Mouse (Mus musculus): ENCODE data around the gene Dnm3.

The Dnm3 gene

GRCm38 (mm10) chr1:162108726-162109436 lies 369.0 kb downstream of the Dnm3 start:
- DNase-seq (ENCODE audit: low read depth) = no peak

GRCm38 (mm10) chr1:162108181-162108671 lies 369.6 kb downstream of the Dnm3 start:
- DNase-seq (ENCODE audit: low read depth) = no peak

DNA sequence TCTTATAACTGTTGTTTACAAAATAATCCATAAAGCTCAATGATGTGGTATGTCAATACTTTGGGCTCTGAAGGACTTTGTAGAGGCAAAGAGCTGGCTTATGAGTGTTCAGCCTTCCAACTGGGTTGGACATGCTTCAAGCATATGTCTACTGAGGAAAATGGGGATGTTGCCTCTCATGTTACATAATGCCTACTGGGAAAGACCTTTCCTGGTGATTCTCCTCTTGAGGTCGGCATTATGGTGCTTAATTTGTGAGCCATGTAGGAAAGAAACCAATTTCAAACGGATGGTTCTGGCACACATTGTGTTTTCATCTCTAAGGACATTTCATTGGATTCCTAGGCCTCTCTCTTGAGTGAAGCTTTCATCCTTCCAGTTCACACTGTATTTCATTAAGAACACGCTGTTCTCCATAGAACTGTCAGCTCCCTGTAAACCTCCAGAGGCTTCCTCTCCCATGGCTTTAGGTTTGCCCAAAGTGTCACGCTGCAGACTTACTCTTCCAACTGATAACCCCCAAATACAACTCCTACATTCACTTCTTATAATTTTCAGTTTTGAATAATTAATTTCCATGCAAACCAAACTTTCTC lies 370.7 kb downstream of the Dnm3 start:
- no peak for DNase-seq (ENCODE audit: low read depth)

GRCm38 (mm10) chr1:162100961-162101830 lies 376.6 kb downstream of the Dnm3 start:
- DNase-seq (ENCODE audit: low read depth) = no peak

DNA sequence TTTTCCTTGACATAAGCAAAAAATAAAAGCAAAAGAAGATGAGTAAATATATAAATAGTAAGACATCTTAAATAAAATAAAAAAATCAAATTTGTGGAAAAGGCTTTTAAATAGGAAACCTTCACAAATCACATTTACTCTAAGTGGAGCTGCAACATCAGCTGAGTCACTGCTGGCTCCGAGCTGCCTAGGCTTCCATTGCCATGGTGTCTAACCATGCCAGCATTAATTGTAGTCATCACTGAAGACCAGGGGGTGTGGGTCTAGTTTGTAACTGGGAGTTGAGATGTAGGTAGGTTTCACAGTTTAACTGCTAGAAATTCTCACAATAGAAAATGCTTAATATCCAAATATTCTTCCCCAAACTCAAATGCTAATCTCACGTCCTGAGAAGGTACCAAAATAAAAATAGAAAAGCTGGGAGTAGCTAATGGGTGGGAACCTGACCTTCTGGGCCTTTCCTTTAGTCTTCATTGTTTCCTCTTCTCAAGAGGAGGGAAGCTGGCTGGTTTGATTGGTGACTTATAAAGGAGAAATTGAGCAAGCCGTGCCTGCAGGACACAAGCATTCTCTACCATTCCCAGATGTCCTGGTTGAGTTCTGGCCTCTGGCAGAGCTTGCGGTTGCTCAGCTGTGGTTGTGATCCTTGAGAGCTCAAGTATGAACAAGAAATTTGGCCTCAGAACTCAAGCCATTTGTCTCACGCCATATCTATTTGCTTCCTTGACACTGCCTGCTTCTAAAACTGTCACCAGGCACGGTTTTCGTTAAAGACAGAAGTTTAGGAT lies 377.6 kb downstream of the Dnm3 start:
- DNase-seq (ENCODE audit: low read depth) = no peak

- DNase-seq (ENCODE audit: low read depth) = no peak
Measured at GRCm38 (mm10) chr1:162099203-162099602, 378.6 kb downstream of the Dnm3 start.

DNA sequence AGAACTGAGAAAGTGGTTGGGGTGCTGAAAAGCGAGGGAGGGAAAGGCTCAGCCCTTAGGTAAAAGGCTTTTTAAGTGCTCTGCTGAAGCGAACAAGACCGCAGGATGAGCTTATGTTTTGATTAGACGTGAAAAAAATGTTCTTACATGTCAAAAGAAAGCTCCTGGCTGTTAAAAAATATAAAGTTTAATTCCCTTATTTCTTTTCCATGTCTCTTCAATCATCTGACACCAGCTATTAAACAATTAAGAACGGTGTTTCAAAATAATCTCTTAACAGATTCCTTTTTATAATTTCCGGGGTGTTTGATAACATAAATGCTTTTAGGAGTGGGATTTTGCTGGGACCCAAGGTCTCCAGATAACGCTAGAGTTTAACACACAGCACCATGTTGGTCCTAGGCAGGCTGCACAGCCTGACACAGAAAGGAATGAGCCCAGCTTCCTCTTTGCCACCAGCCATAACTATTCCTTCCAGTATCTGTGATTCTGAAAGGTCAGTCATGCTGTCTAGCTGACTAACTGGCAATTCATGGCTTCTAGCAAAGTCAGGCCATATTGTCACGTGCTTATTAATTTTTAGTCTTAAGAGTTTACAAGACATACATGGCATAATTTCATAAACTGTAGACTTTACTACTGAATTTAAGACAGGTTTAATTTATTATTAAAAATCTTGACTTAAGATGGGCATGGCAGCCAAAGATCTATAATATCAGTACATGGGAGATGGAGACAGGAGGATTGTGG lies 383.1 kb downstream of the Dnm3 start:
- DNase-seq (ENCODE audit: low read depth) = no peak

- DNase-seq (ENCODE audit: low read depth) = no peak
Measured at GRCm38 (mm10) chr1:162093806-162094522, 383.9 kb downstream of the Dnm3 start.

DNA sequence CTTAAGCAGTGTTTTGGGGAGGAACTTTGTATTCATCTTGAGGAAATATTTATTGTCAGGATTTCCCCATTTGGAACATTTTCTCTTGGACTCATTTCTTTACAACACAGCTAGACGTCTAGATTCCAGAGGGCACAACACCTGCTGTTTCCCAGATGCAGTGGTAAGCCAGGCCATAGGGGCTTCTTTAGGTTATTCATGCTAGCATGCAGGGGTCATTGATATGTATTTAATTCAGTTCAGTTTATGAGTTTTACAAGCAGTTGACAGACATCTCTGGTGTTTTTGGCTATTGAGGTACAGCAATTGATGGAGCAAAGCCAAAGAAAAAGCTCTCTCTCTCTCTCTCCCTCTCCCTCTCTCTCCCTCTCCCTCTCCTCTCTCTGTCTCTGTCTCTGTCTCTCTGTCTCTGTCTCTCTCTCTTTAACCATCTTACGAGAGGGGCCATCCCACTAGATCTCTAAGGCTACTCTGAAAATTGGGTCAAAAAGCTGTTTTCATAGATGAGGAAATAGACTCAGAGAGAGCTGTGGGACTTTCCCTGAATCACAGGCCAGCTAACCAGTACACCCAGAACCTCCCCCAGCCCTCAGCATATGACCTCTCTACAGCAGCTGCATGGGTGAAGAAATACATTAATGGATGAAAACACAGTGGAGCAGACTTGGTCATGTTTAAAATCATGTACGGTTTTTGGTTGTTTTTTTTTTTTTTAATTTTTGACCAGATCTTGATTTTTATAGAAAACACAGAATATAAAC lies 384.8 kb downstream of the Dnm3 start:
- no peak for DNase-seq (ENCODE audit: low read depth)

- DNase-seq (ENCODE audit: low read depth) = no peak
Measured at GRCm38 (mm10) chr1:162092401-162092800, 385.4 kb downstream of the Dnm3 start.

- no peak for DNase-seq (ENCODE audit: low read depth)
Measured at GRCm38 (mm10) chr1:162083886-162084478, 393.9 kb downstream of the Dnm3 start.

DNA sequence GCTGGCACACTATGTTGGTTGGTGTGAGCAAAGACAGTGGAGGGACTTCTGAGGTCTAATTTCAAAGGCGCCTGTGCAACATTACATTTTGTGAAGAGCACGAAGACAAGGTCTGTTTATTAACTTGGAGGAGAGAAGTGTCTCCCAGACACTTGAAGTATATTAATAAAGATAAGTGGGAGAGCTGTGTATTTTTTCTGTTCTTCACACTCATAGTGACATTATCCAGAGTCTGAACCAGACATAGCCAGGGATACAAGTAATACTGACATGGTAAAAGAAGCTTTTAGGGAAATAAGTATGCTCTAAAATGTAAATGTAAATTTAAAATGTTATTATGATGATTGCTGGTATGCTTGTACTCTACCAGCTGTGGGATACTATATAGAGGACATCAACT lies 394.5 kb downstream of the Dnm3 start:
- DNase-seq (ENCODE audit: low read depth) = no peak

DNA sequence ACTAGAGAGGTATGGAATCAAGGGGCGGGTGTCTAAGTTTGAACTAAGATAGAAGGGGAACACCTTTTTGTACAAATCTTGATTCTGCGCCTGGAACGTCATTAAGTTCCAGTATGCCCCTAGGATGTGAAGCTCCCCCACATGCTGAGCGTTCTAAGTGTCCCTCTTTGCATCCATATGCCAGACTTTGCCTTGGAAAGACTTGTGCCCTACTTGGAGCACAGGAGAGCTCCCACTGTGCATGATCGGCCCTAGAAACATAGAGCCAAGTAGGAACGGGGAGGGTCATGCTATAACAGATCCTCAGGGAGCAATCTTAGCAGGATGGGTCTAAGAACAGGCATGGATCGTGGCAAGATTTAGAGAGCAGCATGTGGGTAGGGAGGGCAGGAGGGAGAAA lies 395.1 kb downstream of the Dnm3 start:
- DNase-seq (ENCODE audit: low read depth) = no peak

DNA sequence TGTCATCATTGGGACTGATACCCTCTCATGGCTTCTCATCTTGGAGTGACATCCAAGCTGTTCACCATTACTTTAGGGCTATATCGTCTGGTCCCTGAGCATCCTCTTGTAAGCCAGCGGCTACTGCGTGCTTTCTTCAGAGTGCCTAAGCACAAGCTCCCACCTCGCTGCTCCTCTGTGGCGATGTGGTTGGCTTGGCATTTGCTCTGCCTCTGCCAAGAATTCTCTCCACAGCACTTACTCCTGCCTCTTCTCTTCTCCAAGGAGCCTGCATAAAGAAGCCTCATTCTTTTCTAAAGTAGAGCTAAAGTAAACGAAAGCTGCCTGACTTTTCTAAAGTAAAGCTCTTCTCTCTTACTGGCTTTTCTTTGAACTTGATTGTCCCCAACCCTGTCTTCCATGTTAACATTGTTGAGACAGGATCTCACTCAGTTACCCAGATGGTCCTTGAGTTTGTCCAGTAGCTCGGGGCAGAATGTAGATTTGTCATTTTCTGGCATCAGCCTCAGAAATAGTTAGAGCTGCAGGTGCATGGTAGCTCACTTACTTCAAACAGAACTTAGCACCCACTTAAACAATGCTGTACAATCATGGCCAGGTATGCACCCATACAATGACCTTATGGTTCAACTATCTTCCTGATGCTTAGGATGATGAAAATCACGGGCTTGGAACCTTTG lies 396.0 kb downstream of the Dnm3 start:
- no peak for DNase-seq (ENCODE audit: low read depth)

- no peak for DNase-seq (ENCODE audit: low read depth)
Measured at GRCm38 (mm10) chr1:162079989-162080388, 397.8 kb downstream of the Dnm3 start.

DNA sequence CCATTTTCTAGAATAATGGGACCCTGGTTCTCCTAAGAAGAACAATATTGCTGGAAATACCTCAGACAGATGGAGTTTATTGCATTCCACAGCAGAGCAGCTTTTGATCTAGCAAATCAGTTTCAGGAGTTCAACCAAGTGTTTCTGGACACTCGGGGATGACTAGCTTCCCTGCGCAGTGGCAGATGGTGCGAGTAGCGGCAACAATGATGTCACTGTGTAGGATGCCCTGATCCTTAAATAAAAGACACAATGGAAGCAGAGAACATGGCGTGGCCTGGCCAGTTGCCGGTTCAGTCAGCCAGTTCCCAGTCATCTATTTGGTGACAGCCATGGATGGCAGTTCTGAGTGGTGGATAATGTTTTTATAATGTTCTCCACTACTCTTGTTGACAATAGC lies 400.4 kb downstream of the Dnm3 start:
- no peak for DNase-seq (ENCODE audit: low read depth)

GRCm38 (mm10) chr1:162076581-162077001 lies 401.2 kb downstream of the Dnm3 start:
- no peak for DNase-seq (ENCODE audit: low read depth)

DNA sequence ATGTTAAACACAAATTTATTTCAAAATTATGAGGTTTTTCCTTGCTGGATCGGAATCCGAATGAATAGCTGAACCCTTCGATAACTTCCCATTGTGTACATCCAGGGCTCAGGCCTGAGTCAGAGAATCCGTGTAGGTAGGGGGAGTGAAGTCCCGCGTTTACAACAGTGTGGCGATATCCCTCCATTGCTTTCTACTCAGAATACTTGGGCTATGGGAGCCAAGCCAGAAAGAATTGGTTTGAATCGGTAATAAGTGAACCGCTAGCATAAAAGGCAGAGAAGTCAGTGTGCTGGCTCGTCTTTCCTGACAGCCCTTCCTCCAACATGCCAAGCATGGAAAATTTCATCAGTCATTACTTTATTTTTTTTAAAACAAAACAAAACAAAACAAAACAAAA lies 402.0 kb downstream of the Dnm3 start:
- no peak for DNase-seq (ENCODE audit: low read depth)

GRCm38 (mm10) chr1:162075416-162075815 lies 402.4 kb downstream of the Dnm3 start:
- DNase-seq (ENCODE audit: low read depth) = no peak
